Mouse (Mus musculus) heart, adult 2 months (tissue): ENCODE data around the gene Dctn3. TPM values are rescaled to one million over a fixed set of nuclear protein-coding genes. Genes with fewer than 3 reads are reported as not detected.
A peak's percentile ranks its signal among the peaks of the same experiment; 100 is the strongest.
"Not testable (repeated sequence)": the region's sequence is repeated elsewhere in the genome, so short reads cannot be mapped to it uniquely, and the experiment has no call there.

ENCODE experiments used
- DNase-seq, 2 experiments: peaks; one replicate each; pipeline ENCODE4 v3.0.0; 2021
- H3K27ac ChIP-seq: fragments of 200-600 bp; 2 replicates; pipeline ENCODE4 v1.8.1; 2022
- H3K27me3 ChIP-seq: fragments of 200-500 bp; 2 replicates; pipeline ENCODE4 v1.6.1; 2012; ENCODE audit warnings: mild to moderate bottlenecking, low read length, inconsistent platforms, mixed read lengths; ENCODE audit not compliant: control insufficient read depth, insufficient read depth
- H3K36me3 ChIP-seq: fragments of 200-500 bp; 2 replicates; pipeline ENCODE4 v1.6.1; 2012; ENCODE audit warnings: low read length, inconsistent platforms; ENCODE audit not compliant: control insufficient read depth, insufficient read depth
- H3K4me1 ChIP-seq: fragments of 200-500 bp; 2 replicates; pipeline ENCODE4 v1.6.1; 2011; ENCODE audit warnings: low read length; ENCODE audit not compliant: control insufficient read depth, insufficient read depth
- H3K4me3 ChIP-seq: fragments of 200-600 bp; 2 replicates; pipeline ENCODE4 v1.8.1; 2022
- H3K79me2 ChIP-seq: fragments of 200-500 bp; replicated peaks from 2 replicates; pipeline ENCODE4 v1.6.1; 2012; ENCODE audit warnings: mild to moderate bottlenecking, inconsistent platforms, low read length, moderate library complexity, mixed read lengths; ENCODE audit not compliant: control insufficient read depth, insufficient read depth
- H3K9ac ChIP-seq: fragments of 200-500 bp; 2 replicates; pipeline ENCODE4 v1.6.1; 2012; ENCODE audit warnings: low read depth, mild to moderate bottlenecking, control low read depth, inconsistent platforms, low read length, mixed read lengths
- CTCF ChIP-seq: fragments of 200-600 bp; IDR thresholded peaks from 2 replicates; pipeline ENCODE4 v1.8.1; 2022; ENCODE audit warnings: antibody characterized with exemption, mild to moderate bottlenecking, moderate library complexity
- EP300 ChIP-seq: fragments of 200-500 bp; IDR thresholded peaks from 2 replicates; pipeline ENCODE4 v1.6.1; 2011; ENCODE audit warnings: low read depth, low read length, control low read depth; ENCODE audit not compliant: insufficient read depth
- POLR2A ChIP-seq: fragments of 200-500 bp; IDR thresholded peaks from 2 replicates; pipeline ENCODE4 v1.6.1; 2011; ENCODE audit warnings: mild to moderate bottlenecking, low read depth, low read length, control low read depth; ENCODE audit not compliant: insufficient read depth
- WGBS: fragments of 180-500 bp; shearing (Covaris S2); methylation state at CpG from one replicate; pipeline ENCODE4 v1.1.7; 2018; 5-methylcytosine and 5-hydroxymethylcytosine counted together
- intact Hi-C: fragments of 180-260 bp; cut with DNase I; formaldehyde crosslinking; loops from one replicate; pipeline ENCODE4 v1.15.1; 2025
- polyA plus RNA-seq: library from polyadenylated mRNA; depleted of rRNA; stranded (reverse); fragments of >200 nt; gene quantifications from 2 replicates; pipeline ENCODE4 v1.2.3, GENCODE M21; 2012
- total RNA-seq, 2 experiments: library from RNA; stranded (reverse); gene quantifications; 2 replicates each; pipeline ENCODE4 v1.2.3; 2021

Dctn3 gene
- total and polyA plus RNA-seq, 3 experiments = 54.3 to 75.7 (median 68.4) TPM

DNA sequence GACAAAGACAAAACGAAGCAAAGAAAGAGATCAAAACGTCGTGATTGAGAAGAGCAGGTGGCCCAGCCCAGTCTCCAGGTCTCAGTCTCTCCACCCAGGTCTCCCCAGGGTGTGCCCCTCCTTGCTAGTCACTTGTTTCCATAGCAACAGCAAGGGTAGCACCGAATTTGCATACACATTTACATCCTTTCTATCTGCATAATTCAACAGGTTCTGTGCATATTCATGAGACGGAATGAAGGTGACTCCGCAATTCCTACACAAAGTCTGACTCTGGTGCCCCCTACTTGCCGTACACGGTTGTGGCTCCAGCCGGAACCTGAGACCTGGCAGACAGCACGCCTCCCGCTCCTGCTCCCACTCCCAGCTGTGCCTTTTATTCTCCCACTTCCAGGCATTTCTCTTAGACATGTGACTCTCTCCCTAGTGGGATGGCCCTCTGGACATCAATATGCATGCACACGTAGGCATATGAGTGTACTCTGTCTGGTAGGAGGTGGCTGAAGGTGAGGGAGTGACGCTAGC is 15.9 kb downstream of the Dctn3 start:
- no peaks in the 10 kb centered on the region for H3K36me3 ChIP-seq
- TF ChIP-seq POLR2A (no peak), CTCF (peak; percentile 80)
- intact Hi-C loops = loop anchor here (5.0 kb wide), 1 partner anchor 95 kb away; no protein-coding TSS in a partner anchor
- H3K4me1 ChIP-seq = no peaks in the 10 kb centered on the region
- no peaks in the 10 kb centered on the region for H3K79me2 ChIP-seq
- H3K27ac ChIP-seq = no peak overlapping the region
- H3K27me3 ChIP-seq = no peaks in the 10 kb centered on the region
- no peak overlapping the region for H3K9ac ChIP-seq
- no peak overlapping the region for H3K4me3 ChIP-seq
- 5% methylated on average over 13 of the region's 13 CpGs for whole genome bisulfite sequencing
- peak; percentile 60 to 67 for DNase-seq

DNA sequence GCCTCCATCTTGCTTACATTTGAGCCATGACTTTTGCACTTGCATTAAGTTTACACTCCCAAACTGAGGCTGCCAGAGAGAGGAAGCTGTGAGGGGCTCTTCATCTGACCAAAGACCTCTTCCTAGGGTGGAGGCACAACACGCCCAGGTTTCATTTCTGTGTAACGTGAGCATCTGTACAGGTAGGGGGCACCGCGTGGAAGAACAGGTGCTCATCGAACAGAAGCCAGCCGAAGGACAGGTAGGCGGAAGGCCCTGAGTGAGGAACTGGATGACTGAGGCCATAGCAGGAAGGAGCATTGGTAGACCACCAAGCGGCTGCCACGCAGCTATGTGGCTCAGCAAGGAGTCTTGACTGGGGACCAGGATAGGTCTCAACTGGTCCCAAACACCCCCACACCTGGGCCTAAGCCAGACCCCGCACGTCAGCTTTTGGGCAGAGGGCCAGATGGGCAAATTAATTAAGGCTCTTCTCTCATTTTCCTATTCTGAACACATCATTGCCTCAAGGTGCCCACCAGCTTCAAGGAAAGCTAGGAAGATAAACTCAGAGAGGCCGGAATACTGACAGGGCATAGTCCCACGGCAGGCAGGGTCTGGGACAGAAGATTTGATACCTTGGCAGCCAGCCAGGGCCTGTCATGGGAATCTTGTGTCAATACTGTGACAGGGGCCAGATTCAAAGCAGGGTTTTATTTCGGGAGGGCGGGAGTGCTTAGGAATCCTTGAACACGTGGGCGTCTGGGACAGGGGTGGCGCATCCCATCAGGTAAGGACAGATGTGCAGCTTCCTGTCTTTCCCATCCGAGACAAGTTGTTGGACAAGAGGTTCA is 16.8 kb downstream of the Dctn3 start:
- intact Hi-C loops = loop anchor here (5.0 kb wide), 1 partner anchor 94 kb away; no protein-coding TSS in a partner anchor
- no peaks in the 10 kb centered on the region for H3K36me3 ChIP-seq
- H3K27me3 ChIP-seq = no peaks in the 10 kb centered on the region
- no peaks in the 10 kb centered on the region for H3K4me1 ChIP-seq
- DNase-seq = no peak
- no peaks in the 10 kb centered on the region for H3K79me2 ChIP-seq
- no peak overlapping the region for H3K9ac ChIP-seq
- no peak overlapping the region for H3K4me3 ChIP-seq
- TF ChIP-seq POLR2A (no peak), EP300 (no peak), CTCF (no peak)
- 54% methylated on average over 19 of the region's 19 CpGs for WGBS
- no peak overlapping the region for H3K27ac ChIP-seq

DNA sequence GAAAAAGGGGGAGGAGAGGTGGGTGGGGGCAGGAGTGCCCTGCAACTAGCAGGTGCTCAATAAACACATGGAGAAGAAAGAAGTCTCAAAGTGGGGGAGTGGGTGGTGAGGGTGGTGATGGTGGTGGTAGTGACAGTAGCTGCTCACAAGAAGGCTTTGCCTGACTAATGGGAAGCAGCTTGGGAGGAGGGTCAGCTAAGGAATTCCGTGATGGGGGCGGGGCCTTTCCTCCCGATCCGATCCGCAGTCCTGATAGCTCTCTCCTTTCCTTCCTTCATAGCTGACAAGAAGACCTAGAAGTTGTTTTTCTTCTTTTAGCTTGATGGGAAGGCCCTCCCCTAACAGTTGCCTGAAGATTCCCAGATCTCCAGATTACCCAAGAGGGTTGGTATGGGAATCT is 18.3 kb downstream of the Dctn3 start:
- Histone ChIP-seq H3K79me2 (no peaks in the 10 kb centered on the region), H3K27me3 (no peaks in the 10 kb centered on the region), H3K4me3 (no peak overlapping the region), H3K4me1 (no peaks in the 10 kb centered on the region), H3K9ac (no peak overlapping the region), H3K36me3 (no peaks in the 10 kb centered on the region), H3K27ac (no peak overlapping the region)
- TF ChIP-seq EP300 = no peak
- TF ChIP-seq CTCF = no peak
- no peak for TF ChIP-seq POLR2A
- WGBS = 6% methylated on average over 5 of the region's 5 CpGs
- intact Hi-C loops = loop anchor here (5.0 kb wide), 1 partner anchor 92 kb away; no protein-coding TSS in a partner anchor
- no peak for DNase-seq

DNA sequence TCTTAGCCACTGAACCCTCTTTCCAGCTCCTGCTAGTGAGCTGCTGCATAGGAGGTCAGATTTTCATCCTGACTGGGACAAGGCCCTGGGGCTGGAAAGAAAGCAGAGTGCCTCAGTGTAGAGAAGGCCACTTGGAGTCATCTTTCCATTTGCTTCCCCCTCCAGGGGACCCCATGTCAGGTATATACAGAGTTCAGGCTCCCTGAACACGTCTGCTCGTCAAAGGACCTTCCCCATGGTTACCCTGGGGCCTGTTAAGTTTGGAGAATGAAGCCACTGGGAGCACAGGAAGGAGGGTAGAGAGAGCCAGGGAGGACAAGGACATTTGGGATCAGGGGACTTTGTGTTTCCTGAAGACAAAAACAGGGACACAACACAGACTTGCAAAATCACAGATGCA is 20.7 kb downstream of the Dctn3 start:
- H3K9ac ChIP-seq, H3K4me1 ChIP-seq, intact Hi-C loops, H3K36me3 ChIP-seq, H3K4me3 ChIP-seq, H3K27me3 ChIP-seq, H3K27ac ChIP-seq, DNase-seq, H3K79me2 ChIP-seq: not testable (repeated sequence)
- 68% methylated on average over 2 of the region's 2 CpGs for WGBS

DNA sequence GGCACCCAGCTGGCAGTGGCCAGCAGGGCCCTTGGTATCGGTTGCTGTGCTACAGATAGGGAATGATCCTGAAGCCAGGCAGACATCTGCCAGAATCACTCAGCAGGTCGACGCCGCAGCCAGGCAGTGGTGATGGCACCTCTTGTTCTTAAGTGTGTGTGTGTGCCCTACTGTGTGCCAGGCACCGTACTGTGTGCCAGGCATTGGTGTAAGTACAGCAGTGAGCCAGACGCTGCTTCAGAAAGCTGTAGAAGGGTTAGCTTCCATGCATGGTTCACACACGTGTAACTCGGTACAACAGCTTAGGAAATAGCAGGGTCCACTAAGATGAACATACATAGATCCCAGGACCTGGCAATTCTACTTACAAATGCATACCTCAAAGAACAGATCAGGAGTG is 22.7 kb downstream of the Dctn3 start:
- H3K27me3 ChIP-seq, H3K4me3 ChIP-seq, DNase-seq, intact Hi-C loops, H3K27ac ChIP-seq, H3K9ac ChIP-seq, H3K79me2 ChIP-seq, H3K4me1 ChIP-seq, H3K36me3 ChIP-seq: not testable (repeated sequence)
- 48% methylated on average over 2 of the region's 8 CpGs for WGBS

DNA sequence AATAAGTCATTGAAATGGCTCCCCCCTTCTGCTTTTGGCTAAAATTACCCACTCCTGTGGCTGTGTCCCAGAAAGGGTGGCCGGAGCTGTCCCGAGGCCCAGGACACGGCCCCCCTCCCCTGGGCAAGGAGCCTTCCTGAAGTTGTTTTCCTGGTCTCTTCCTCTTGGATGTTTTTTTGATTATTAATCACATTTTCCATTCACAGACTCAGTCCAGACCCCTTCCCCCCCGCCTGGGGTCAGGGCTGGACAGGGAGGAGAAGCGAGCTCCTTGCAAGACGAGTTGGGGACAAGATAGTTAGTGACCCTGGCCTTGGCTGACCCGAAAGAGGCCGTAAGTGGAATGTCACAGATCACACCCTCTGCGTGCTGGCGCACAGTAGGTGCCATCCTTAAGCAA is 23.2 kb downstream of the Dctn3 start, which contains the start of gene Il11ra1:
Gene Il11ra1, plus strand, starts transcription at position 207 of the 400 bp plus-strand sequence.
- H3K36me3 ChIP-seq, H3K4me1 ChIP-seq, H3K79me2 ChIP-seq, H3K27me3 ChIP-seq, H3K4me3 ChIP-seq, H3K27ac ChIP-seq, DNase-seq, intact Hi-C loops, H3K9ac ChIP-seq: not testable (repeated sequence)
- 38% methylated on average over 10 of the region's 10 CpGs for WGBS

DNA sequence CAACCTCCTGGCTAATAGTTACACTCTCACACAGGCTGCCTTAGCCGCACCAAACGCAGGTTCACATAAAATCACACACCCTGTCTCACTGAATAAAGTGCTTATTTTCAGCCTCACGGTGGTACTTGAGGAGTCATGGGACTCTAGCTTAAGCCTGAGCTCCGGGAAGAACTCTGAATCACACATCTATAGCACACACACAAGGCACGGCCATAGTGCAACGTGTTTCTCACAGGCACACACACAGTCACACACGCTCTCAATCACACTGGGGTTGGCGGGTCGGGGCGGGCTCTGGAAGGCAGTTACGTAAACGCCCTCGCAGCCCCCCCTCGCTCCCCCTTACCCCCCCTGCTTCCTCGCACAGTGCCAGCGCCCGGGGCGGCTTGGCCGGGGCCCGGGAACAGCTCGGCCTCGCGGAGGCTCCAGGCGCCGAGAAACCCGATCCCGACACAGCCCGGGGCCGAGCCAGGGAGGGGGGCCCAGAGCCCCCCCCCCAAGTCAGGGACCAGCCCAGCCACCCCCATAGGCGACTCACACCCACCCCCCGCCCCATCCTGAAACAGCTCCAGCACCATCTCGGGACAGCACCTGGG is 24.5 kb downstream of the Dctn3 start:
- H3K9ac ChIP-seq, H3K27me3 ChIP-seq, H3K79me2 ChIP-seq, H3K4me1 ChIP-seq, intact Hi-C loops, H3K4me3 ChIP-seq, H3K36me3 ChIP-seq, H3K27ac ChIP-seq: not testable (repeated sequence)
- 10% methylated on average over 25 of the region's 32 CpGs for whole genome bisulfite sequencing
- DNase-seq = peak; percentile 69 to 72
